Mouse (Mus musculus) cerebellum, postnatal 14 days (tissue): Measurements from ENCODE around the gene Stk24.

Source experiments
- DNase-seq, 2 experiments: peaks; one replicate each; pipeline ENCODE4 v3.0.0; 2021; ENCODE audit warnings: mixed read lengths in 2 of 2

Stk24 gene

GRCm38 (mm10) chr14:121310325-121311080 is 69.3 kb downstream of the Stk24 start:
- no peak for DNase-seq

GRCm38 (mm10) chr14:121309909-121310308 is 69.9 kb downstream of the Stk24 start:
- no peak for DNase-seq

GRCm38 (mm10) chr14:121305316-121306064 is 74.3 kb downstream of the Stk24 start:
- no peak for DNase-seq

GRCm38 (mm10) chr14:121304523-121304922 is 75.3 kb downstream of the Stk24 start:
- DNase-seq, result no peak

GRCm38 (mm10) chr14:121299093-121299492 is 80.7 kb downstream of the Stk24 start:
- DNase-seq, result no peak

- no peak for DNase-seq
Measured at GRCm38 (mm10) chr14:121298537-121298936, 81.3 kb downstream of the Stk24 start.

GRCm38 (mm10) chr14:121297103-121297502 is 82.7 kb downstream of the Stk24 start:
- peak in 1 of 2 experiments; percentile 41 for DNase-seq

GRCm38 (mm10) chr14:121294484-121294883 is 85.3 kb downstream of the Stk24 start:
- DNase-seq, result no peak

- DNase-seq, result no peak
Measured at GRCm38 (mm10) chr14:121292391-121292790, 87.4 kb downstream of the Stk24 start.

- DNase-seq, result no peak
Measured at GRCm38 (mm10) chr14:121291881-121292280, 87.9 kb downstream of the Stk24 start.

GRCm38 (mm10) chr14:121285379-121286120 is 94.3 kb downstream of the Stk24 start:
- DNase-seq, result peak in 1 of 2 experiments; percentile 36

GRCm38 (mm10) chr14:121281336-121281710 is 98.5 kb downstream of the Stk24 start:
- no peak for DNase-seq

GRCm38 (mm10) chr14:121280601-121281335 is 99.0 kb downstream of the Stk24 start:
- peak in 1 of 2 experiments; percentile 45 for DNase-seq

- DNase-seq, result peak; percentile 94 to 95
Measured at GRCm38 (mm10) chr14:121279106-121279505, 100.7 kb downstream of the Stk24 start.

GRCm38 (mm10) chr14:121276016-121276415 is 103.8 kb downstream of the Stk24 start:
- DNase-seq, result peak; percentile 61

GRCm38 (mm10) chr14:121274985-121275384 is 104.8 kb downstream of the Stk24 start:
- peak in 1 of 2 experiments; percentile 65 for DNase-seq

GRCm38 (mm10) chr14:121270490-121270889 is 109.3 kb downstream of the Stk24 start:
- DNase-seq, result peak; percentile 40 to 58

GRCm38 (mm10) chr14:121267801-121268200 is 112.0 kb downstream of the Stk24 start:
- DNase-seq, result no peak

- no peak for DNase-seq
Measured at GRCm38 (mm10) chr14:121264453-121264852, 115.4 kb downstream of the Stk24 start.

- no peak for DNase-seq
Measured at GRCm38 (mm10) chr14:121263912-121264311, 115.9 kb downstream of the Stk24 start.

GRCm38 (mm10) chr14:121262606-121263005 is 117.2 kb downstream of the Stk24 start:
- no peak for DNase-seq

- no peak for DNase-seq
Measured at GRCm38 (mm10) chr14:121261229-121261879, 118.5 kb downstream of the Stk24 start.
